16 mouse cellular contexts compared by ENCODE assay signal in the genomic region with DNA sequence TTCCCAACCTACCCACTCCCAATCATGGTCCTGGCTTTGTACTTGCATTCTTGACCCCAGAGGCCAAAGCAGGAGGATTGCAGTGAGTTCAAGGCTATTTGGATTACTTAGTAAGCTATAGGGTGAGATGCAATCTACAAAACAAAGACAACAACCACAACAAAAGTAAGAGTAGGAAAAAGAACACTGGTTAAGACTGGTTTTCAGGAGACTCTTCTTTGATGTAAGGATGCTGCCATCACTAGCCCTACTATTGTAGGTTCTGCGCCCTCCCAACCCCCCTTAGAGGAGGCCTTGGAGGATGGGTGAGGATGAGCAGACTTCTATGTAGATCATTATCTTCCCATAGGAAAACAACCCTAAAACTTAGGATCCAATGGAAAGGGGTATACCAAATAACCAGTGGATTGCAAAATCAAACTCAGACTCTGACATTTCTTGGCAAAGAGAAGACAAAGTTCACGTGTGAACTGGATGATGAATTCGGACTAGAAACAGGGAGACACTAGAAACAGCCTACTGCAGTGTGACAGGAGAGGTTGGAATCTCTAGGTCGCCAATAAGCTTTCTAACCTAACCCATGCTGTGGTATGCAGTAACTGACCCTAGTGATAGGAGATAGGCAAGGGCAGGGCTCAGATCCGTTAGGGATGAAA.
"Had no signal": no experiment of that assay in that cellular context is flagged by ENCODE, and none has a peak within 500 bp of the region (broad histone marks: within the 10 kb centered on the region; RNA-seq: fewer than 3 reads in every experiment).

No protein-coding gene starts in this region.

- H3K9ac ChIP-seq: liver, embryonic 15.5 days; lung, embryonic 15.5 days; midbrain, embryonic 12.5 days; neural tube, embryonic 13.5 days; stomach, embryonic 15.5 days had no signal

- H3K4me2 ChIP-seq: liver, embryonic 15.5 days; lung, embryonic 15.5 days; midbrain, embryonic 12.5 days; neural tube, embryonic 13.5 days; stomach, embryonic 15.5 days had no signal

- H3K27me3 ChIP-seq: liver, embryonic 15.5 days; lung, embryonic 15.5 days; midbrain, embryonic 12.5 days; neural tube, embryonic 13.5 days; stomach, embryonic 15.5 days had no signal

- ATAC-seq: intestine, embryonic 16.5 days; midbrain, embryonic 16.5 days had no signal

- H3K36me3 ChIP-seq: limb, embryonic 10.5 days; liver, embryonic 15.5 days; lung, embryonic 15.5 days; midbrain, embryonic 12.5 days; neural tube, embryonic 13.5 days; stomach, embryonic 15.5 days had no signal

- DNase-seq: kidney, adult 8-10 months; kidney, postnatal 10 days; lung, postnatal 14 days; right cerebral cortex, postnatal 14 days; thymus, postnatal 36 days had no signal

- H3K27ac ChIP-seq: left cerebral cortex, adult 2 months; limb, embryonic 10.5 days; liver, embryonic 15.5 days; lung, embryonic 15.5 days; macrophage; midbrain, embryonic 12.5 days; neural tube, embryonic 13.5 days; stomach, embryonic 15.5 days had no signal

- H3K4me3 ChIP-seq: left cerebral cortex, adult 2 months; limb, embryonic 10.5 days; liver, embryonic 15.5 days; lung, embryonic 15.5 days; megakaryocyte, embryonic 14.5 days; midbrain, embryonic 12.5 days; neural tube, embryonic 13.5 days; stomach, embryonic 15.5 days had no signal

- H3K4me1 ChIP-seq: limb, embryonic 10.5 days; lung, embryonic 15.5 days; megakaryocyte, embryonic 14.5 days; midbrain, embryonic 12.5 days; neural tube, embryonic 13.5 days; stomach, embryonic 15.5 days had no signal

- H3K9me3 ChIP-seq: limb, embryonic 10.5 days; liver, embryonic 15.5 days; lung, embryonic 15.5 days; megakaryocyte, embryonic 14.5 days; midbrain, embryonic 12.5 days; neural tube, embryonic 13.5 days; stomach, embryonic 15.5 days had no signal
